Mouse (Mus musculus): ENCODE data around the gene Ang6.
A peak's percentile ranks its signal among the peaks of the same experiment; 100 is the strongest.
"Not testable (repeated sequence)": the region's sequence is repeated elsewhere in the genome, so short reads cannot be mapped to it uniquely, and the experiment has no call there.

The Ang6 gene

DNA sequence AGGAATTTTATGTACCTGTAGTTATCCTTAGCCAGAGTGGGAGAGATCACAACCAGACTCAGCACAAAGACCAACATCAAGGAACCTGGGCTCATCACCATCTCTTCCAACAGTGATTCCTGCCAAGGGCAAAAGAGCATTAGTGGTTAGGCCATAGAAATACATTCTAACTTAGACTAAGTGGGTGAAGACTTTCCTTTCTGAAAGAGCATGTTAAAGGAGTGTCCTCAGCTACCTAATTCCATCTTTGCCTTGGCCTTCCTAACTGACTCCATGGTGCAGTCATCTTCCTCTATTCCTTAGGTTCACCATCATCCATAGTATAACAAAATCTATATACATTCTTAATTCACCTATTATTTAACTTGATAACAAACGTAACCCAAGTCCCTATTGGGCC lies at the start of gene Ang6:
Gene Ang6 (minus strand): TSS at position 101 of the 400 bp plus-strand sequence.
- DNase-seq (ENCODE audit: low spot score in 2 of 2): no peak

DNA sequence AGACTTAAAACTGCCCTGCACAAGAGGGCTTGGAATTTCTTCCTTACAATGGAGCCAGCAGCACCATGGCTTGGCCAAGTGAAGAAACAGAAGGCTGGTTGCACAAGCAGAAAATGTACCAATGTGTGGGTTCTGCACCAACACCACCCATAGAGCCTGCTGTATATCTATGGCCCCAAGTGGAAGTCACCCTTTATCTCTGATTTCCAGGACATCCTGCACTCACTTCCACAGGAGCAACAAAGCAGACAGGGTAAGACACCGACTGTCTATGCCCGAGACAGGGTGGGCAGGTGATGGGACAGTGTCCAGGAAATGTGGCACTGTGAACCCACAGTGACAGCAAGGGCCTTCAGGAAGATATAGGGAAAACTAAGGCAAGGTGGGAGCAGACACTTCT lies 44.5 kb upstream of the Ang6 start:
- not testable (repeated sequence) for DNase-seq (ENCODE audit: low spot score in 2 of 2)

DNA sequence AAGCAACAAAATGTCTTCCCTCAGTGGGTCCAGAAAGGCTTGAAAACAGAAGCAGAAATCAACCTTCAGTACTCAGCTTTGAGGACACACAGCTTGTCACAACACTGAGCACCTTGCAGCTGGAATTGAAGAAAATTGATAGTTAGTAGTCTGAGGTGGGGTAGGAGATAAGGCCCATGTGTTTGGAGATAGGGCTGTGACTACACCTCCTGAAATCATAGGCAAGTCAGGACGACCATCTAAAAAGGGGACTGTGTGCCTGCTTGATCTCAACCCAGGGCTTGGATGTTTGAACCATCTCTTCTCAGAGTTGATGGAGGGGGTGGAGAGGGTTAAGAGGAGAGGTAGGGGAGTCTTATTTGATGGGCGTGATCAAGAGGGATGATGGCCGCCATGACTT lies 29.8 kb upstream of the Ang6 start:
- not testable (repeated sequence) for DNase-seq (ENCODE audit: low spot score in 2 of 2)

DNA sequence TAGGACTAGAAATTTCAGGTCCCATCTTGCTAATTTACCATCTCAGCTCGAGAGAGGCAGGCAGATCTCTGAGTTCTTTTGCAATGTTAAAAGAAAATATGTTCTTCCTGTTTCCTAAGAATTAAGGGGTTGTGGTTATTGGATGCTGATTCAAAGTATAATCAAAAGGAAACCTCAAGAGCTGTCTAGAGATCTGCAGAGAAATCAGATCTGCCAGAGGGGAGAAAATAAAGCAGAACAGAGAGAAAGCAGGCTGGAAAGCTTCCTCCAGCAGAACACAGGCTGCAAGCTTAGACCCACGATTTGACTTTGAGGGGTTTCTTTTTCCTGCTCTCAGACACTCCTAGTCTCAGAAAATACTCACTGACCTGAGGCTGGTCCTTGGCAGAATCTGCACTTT lies 7.6 kb upstream of the Ang6 start:
- DNase-seq (ENCODE audit: low spot score in 2 of 2): not testable (repeated sequence)

DNA sequence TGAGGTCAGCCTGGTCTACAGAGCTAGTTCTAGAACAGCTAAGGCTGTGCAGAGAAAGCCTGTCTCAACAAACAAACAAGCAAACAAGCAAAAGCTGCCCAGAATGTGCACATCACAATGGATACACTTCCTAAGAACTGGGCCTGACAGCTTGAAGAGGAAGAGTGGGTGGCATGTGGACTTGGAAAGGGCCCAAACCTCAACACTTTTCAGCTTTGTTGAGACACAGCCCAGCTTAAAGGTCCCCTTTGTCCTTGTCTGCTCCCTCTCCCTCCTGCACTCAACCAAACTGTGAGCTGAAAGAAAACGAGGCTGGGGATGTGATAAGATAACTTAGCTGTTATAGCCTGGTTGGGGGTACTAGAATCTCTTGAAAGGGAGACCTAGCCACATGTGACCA lies 6.0 kb upstream of the Ang6 start:
- DNase-seq (ENCODE audit: low spot score in 2 of 2): not testable (repeated sequence)

DNA sequence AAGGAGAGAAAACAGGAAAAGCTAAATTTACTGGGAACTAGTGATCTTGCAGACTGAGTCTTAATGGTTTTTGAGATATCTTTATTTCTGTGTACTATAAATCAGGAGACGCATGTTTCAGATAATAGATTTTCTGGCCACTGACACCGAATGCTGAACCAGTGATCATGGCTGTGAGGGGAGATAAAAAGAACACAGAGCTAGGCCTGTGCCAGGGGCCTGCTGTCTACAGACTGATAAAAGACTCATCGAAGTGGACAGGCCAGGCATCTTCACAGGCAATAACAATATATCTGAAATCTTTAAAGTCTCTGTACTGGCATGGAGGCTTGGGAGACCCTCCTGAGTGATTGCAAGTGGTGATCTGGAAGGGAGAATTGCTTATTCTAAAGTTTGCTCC lies 469 bp downstream of the Ang6 start:
- DNase-seq (ENCODE audit: low spot score in 2 of 2): no peak

DNA sequence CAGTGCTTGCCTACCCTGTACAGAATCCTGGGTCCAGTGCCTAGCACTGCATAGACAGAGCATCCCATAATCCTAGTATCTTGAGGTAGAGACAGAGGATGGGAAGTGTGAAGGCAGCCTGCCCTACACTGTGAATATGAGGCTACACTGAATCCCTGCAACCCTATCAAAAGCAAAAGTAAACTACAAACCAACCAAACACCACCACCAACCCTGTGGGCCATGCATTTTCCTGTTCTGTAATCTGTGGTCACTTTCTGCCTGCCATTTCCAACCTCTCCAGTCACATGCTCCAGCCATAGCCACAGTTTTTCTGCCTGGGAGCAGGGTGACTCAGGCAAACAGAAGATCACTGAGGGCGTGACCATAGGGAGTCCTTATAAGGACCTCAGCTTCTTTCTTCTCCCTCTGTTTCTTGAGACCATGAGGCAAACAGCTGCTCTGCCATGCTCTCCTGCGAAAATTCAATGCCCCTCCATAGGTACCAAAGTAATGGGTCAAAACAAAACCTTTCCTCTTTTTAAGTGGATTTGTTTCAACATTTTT lies 3.5 kb downstream of the Ang6 start:
- DNase-seq (ENCODE audit: low spot score in 2 of 2): not testable (repeated sequence)

DNA sequence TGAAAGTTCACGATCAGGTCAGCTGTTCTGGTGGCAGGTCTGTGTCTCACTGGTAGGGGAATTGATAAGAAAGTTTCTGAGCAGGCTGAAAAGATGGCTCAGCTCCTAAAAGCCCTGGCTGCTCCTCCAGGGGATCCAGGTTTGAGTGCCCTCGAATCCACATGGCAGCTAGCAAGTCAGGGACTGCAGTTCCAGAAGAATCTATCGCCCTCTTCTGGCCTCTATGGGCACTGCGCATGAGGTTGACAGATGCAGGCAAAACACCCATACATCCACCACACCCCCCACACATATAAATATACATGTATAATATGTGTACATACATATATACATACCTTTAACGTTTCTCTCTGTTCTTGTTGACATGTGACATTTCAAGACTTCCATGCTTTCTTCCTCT lies 14.7 kb downstream of the Ang6 start:
- peak; percentile 38 to 70 for DNase-seq (ENCODE audit: low spot score in 2 of 2)

DNA sequence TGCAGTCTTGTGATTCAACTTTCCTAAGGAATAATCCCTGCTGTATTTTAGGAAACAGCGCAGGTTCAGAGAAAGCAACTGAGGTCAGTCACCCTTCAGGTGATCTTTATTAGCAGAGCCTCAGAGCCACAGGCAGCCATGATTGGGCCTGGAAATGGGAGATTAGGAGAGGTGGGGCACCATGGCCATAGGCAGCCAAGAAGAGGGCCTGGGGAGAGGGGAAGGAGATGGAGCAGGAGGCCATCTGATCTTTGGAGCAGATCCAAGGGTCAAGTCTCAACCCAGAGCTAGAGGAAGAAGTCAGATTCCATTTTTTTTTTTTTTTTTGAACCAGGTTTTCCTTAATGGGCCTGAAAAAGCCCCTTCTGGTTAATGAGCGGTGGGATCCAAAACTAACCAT lies 15.9 kb downstream of the Ang6 start:
- no peak for DNase-seq (ENCODE audit: low spot score in 2 of 2)

DNA sequence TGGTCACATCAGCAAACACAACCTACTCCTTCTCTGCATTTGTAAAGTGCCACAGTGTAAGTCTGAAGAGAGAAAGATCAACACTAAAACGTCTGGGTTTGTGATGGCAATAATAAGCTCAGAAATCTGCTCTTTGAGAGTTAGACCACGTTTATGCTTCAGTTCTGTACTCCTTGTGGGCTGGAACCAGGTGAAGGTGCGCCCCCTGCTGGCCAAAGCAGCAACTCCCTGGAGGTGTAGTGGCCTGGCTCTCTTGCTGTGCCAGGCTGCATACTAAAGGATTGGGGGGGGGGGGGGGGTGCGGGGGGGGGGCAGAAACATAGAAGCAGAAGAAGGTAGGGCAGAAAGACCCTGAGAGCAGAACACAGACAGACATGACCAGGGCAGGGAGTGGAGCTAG lies 18.2 kb downstream of the Ang6 start:
- DNase-seq (ENCODE audit: low spot score in 2 of 2): peak in 1 of 2 experiments; percentile 22

DNA sequence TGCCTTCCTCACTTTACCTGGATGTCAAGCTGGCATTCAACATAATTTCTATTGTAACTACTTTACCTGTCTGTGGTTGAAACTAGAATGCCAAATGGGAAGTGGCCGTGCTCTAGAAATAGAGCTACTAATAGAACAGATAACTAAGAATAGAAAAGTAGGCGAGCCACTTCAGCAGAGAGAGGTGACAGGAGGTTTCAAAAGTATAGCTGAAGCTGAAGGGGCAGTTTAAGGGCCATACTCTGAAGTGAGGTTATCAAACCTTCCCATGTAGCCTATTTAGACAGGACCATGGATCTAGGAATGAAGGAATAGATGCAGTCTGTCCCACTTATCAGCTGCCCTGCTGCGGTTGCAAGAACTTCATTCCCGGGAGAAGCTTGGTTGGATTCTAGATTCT lies 18.6 kb downstream of the Ang6 start:
- DNase-seq (ENCODE audit: low spot score in 2 of 2): no peak

DNA sequence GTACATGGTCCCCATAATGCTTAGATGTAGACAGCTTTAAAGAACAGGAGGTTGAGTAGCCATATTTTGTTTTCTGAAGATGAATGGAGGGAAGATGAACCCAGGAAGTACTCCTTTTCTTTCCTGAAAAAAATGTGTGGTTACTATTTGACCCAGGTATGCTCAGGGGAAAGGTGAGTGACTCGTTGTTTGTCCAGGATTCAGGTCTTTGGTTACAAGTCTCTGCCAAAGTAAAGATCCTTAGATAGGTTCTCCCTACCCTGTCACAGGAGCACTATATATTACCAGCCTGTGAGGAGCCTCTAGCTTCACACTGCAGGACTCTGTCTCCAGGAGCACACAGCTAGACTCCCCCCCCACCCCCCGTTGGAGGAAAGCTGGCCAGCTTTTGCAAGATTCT lies 45.3 kb downstream of the Ang6 start, which contains the start of gene Ang5:
Gene Ang5 (plus strand): TSS at position 301 of the 400 bp plus-strand sequence.
- not testable (repeated sequence) for DNase-seq (ENCODE audit: low spot score in 2 of 2)

DNA sequence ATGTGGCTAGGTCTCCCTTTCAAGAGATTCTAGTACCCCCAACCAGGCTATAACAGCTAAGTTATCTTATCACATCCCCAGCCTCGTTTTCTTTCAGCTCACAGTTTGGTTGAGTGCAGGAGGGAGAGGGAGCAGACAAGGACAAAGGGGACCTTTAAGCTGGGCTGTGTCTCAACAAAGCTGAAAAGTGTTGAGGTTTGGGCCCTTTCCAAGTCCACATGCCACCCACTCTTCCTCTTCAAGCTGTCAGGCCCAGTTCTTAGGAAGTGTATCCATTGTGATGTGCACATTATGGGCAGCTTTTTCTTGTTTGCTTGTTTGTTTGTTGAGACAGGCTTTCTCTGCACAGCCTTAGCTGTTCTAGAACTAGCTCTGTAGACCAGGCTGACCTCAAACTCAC lies 47.0 kb downstream of the Ang6 start:
- DNase-seq (ENCODE audit: low spot score in 2 of 2): not testable (repeated sequence)

DNA sequence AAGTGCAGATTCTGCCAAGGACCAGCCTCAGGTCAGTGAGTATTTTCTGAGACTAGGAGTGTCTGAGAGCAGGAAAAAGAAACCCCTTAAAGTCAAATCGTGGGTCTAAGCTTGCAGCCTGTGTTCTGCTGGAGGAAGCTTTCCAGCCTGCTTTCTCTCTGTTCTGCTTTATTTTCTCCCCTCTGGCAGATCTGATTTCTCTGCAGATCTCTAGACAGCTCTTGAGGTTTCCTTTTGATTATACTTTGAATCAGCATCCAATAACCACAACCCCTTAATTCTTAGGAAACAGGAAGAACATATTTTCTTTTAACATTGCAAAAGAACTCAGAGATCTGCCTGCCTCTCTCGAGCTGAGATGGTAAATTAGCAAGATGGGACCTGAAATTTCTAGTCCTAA lies 48.7 kb downstream of the Ang6 start:
- DNase-seq (ENCODE audit: low spot score in 2 of 2): not testable (repeated sequence)

Data from frontal cortex, postnatal 14 days (tissue).